Mouse (Mus musculus) erythroblast, embryonic 14.5 days (primary cell): Measurements from ENCODE around the gene Dip2b. TPM values are rescaled to one million over a fixed set of nuclear protein-coding genes. Genes with fewer than 3 reads are reported as not detected.
A peak's percentile ranks its signal among the peaks of the same experiment; 100 is the strongest.

Experiments
- H3K27me3 ChIP-seq: 2 replicates; pipeline ENCODE4 v1.6.1; 2012; ENCODE audit warnings: inconsistent platforms; ENCODE audit not compliant: control insufficient read depth
- H3K36me3 ChIP-seq: 2 replicates; pipeline ENCODE4 v1.6.1; 2012; ENCODE audit warnings: mild to moderate bottlenecking, inconsistent platforms; ENCODE audit not compliant: control insufficient read depth
- H3K4me1 ChIP-seq: 2 replicates; pipeline ENCODE4 v1.6.1; 2012; ENCODE audit warnings: inconsistent platforms; ENCODE audit not compliant: control insufficient read depth
- H3K4me3 ChIP-seq: replicated peaks from 2 replicates; pipeline ENCODE3; 2012; ENCODE audit warnings: moderate library complexity, mild to moderate bottlenecking, inconsistent platforms
- H3K9me3 ChIP-seq: 2 replicates; pipeline ENCODE4 v1.6.1; 2012; ENCODE audit warnings: low read length, inconsistent platforms, mixed read lengths; ENCODE audit not compliant: control insufficient read depth
- GATA1 ChIP-seq: IDR thresholded peaks from 2 replicates; pipeline ENCODE4 v1.6.1; 2012; ENCODE audit warnings: low read length, inconsistent platforms, mixed read lengths
- TAL1 ChIP-seq: IDR thresholded peaks from 3 replicates; pipeline ENCODE4 v1.6.1; 2012; ENCODE audit warnings: low read length, inconsistent platforms, mixed read lengths
- polyA plus RNA-seq: library from polyadenylated mRNA; stranded (reverse); fragments of >175 nt; gene quantifications from 2 replicates; pipeline ENCODE4 v1.2.3, GENCODE M21; 2012

Dip2b gene
- polyA plus RNA-seq, 1 experiment: 0.03 TPM

DNA sequence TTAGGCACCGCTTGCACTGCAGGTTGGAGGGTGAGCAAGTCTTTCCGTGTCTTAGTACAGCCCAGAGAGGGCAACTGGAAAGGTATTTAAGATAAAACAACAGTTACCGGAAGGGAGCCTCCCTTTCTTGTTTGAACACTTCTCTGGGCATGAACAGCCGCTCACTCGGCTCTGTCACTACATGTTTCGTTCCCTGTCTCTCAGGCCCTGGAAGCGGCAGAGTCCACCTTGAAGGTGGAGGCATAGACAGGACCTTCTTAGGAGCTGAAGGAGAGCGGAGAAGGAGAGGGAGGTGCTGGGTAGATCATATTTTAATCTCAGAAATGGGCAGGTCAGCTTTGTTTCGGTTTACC, 3.6 kb downstream of the Dip2b start:
- TF ChIP-seq TAL1 (no peak), GATA1 (no peak)
- Histone ChIP-seq H3K9me3 (no peaks in the 10 kb centered on the region), H3K4me1 (peaks cover 32% of the 10 kb centered on the region), H3K36me3 (no peaks in the 10 kb centered on the region), H3K4me3 (no peak overlapping the region), H3K27me3 (peaks cover 46% of the 10 kb centered on the region)

DNA sequence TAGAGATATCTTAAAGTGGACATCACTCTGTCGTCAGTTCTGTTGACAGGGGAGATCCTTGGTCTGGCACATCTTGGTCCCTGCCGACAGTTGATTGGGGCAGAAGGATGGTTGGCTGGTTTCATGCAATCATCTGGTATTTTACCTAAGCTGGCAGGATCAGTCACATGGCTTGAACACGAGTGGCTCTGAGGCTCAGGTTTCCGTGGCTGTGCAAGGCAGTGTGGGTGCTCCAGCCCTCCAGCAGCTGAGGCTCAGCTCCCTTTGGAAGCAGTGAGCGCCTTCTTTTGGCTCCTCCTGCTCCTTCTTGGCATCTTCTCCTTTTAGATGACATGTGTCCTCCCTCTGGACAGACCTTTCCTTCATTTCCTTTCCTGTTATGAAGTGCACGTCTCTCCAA, 7.1 kb downstream of the Dip2b start:
- H3K27me3 ChIP-seq: peaks cover 17% of the 10 kb centered on the region
- TF ChIP-seq TAL1 (no peak), GATA1 (no peak)
- H3K4me3 ChIP-seq: no peak overlapping the region
- H3K4me1 ChIP-seq: peaks cover 18% of the 10 kb centered on the region
- H3K9me3 ChIP-seq: no peaks in the 10 kb centered on the region
- peaks cover 4% of the 10 kb centered on the region for H3K36me3 ChIP-seq

DNA sequence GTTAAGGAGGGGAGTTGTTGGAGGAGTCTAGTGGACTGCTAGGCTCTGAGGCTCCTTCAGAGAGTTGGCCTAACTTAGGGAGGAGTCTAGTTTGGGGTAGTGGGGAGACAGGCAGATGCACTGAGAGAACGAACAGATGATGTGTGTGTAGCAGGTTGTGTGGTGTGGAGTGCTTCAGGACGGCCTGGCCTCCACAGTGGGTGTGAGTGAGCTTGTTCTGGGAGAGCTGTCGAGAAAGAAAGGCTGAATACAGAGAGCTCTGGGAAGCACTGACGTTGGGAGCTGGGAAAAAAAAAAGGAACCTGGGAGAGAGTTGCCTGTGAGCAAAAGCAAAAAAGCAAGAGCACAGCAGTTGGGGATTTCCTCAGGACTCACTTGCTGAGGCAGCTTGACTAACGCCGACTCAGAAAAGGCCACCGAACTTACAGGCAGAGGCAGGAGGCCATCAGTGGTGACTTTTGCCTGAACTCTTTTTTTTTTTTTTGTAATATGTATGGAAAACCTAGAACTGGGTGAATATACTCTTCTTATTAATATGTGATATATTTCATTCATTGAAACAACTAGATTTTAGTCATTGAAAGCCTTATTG, 11.1 kb downstream of the Dip2b start:
- no peaks in the 10 kb centered on the region for H3K27me3 ChIP-seq
- H3K36me3 ChIP-seq: peaks cover 4% of the 10 kb centered on the region
- no peak overlapping the region for H3K4me3 ChIP-seq
- H3K9me3 ChIP-seq: no peaks in the 10 kb centered on the region
- peaks cover 7% of the 10 kb centered on the region; the same call in 1 of the 2 replicates for H3K4me1 ChIP-seq
- TF ChIP-seq GATA1 (no peak), TAL1 (no peak)

DNA sequence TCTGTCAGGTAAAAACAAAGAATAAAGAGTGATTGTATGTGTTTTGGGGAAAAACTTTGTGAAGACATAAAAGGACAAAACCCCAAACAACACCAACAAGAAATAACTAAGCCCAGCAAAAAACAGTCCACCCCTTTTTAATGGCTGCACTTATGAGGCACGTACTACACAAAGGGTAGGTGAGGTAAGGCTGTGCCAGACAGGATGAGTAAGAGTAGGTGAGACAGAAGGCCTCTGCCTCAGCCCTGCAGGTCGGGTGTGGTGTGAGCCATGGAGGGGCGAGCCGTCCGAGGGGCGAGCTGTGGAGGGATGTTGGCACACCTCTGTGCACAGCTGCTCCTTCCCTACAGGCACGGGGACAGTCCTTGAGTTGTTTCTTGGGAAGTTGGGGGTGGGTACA, 12.5 kb downstream of the Dip2b start:
- Histone ChIP-seq H3K9me3 (no peaks in the 10 kb centered on the region), H3K4me3 (no peak overlapping the region), H3K27me3 (no peaks in the 10 kb centered on the region), H3K36me3 (peaks cover 4% of the 10 kb centered on the region), H3K4me1 (peaks cover 3% of the 10 kb centered on the region; the same call in 1 of the 2 replicates)
- TF ChIP-seq GATA1: no peak

DNA sequence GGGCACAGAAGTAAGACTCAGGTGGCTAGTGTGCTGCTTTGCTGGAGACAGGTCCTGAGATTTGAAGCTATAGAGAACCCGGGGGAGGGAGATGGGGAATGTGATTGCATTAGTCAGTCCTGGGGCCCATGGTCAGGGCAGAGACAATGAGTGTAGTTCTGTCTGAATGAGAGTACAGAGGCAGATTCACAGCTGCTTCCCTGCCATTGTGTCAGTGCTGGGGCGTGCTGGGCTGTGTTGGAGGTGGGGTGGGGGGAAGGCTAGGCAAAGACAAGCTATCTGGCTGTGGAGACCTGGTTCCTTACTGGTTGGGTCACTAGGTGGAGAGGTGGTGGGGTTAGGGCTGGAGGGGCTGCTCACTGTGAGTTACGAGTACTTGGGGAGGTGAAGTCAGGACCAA, 14.3 kb downstream of the Dip2b start:
- TF ChIP-seq GATA1 (no peak), TAL1 (no peak)
- peaks cover 7% of the 10 kb centered on the region for H3K4me1 ChIP-seq
- H3K9me3 ChIP-seq: no peaks in the 10 kb centered on the region
- no peaks in the 10 kb centered on the region for H3K27me3 ChIP-seq
- peaks cover 4% of the 10 kb centered on the region for H3K36me3 ChIP-seq
- H3K4me3 ChIP-seq: no peak overlapping the region

DNA sequence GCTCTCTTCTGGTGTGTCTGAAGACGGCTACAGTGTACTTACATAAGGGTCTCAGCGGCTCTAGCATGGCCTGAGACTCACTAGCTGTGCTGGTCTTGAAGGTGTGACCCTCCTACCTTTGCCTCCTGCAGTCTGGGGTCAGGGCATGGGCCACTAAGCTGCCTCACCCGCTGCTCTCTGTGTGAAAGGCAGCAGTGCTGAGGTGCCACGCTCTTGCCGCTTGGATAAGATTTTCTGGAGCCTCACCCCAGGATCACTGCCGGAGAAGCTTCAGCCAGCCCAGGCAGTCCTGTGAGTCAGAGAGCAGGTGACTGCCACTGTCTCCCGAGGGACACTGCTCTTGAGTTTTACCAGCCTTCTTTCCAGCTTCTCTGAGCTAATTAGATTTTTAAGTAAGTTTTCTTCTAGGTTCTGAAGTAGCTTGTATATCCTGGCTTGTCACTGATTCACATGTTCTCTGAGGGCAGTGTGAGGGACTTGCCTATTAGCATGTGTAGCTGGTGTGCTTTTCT, 18.0 kb downstream of the Dip2b start:
- H3K9me3 ChIP-seq: no peaks in the 10 kb centered on the region
- no peaks in the 10 kb centered on the region for H3K36me3 ChIP-seq
- peaks cover 30% of the 10 kb centered on the region for H3K4me1 ChIP-seq
- H3K4me3 ChIP-seq: no peak overlapping the region
- H3K27me3 ChIP-seq: no peaks in the 10 kb centered on the region
- TF ChIP-seq GATA1: no peak

DNA sequence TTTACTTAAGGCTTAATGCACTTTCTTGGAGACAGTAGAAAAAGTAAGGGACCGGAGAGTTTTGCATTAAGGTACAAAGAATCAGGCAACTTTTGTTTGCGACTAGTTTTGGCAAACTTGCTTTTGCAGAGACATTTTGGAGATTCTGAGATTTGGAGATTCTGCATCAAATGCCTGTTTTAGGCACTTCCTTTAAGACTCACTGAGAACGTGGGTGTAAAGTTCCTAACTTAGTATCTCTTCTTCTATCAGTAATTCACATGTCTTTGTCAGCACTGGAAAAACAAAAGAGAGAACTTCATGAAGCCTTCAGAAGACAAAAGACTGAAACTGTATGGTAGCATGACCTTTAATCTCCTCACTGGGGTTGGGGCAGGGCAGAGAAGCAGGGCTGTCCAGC, 19.2 kb downstream of the Dip2b start:
- no peak for TF ChIP-seq TAL1
- TF ChIP-seq GATA1: no peak
- Histone ChIP-seq H3K4me1 (peaks cover 29% of the 10 kb centered on the region), H3K4me3 (no peak overlapping the region), H3K9me3 (no peaks in the 10 kb centered on the region), H3K27me3 (no peaks in the 10 kb centered on the region), H3K36me3 (no peaks in the 10 kb centered on the region)

DNA sequence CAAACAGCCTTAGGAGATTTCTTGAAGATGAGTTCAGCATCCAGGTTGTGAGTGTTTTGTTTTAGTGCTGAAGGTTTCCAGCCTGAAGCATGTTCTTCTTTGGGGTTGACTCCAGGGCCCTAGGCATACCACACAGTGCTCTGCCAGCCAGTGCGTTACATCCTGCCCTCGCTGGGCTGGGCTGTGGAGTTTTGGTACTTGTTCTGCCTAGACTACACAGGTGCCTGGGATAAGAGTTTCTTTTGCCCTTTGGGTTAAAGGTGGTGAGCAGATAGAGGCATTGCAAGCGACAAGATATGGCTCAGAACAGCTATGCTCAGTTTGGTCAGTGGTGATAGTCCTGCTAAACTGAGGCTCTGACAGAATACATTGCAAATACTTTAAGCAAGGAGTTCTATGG, 19.7 kb downstream of the Dip2b start:
- no peak for TF ChIP-seq GATA1
- TF ChIP-seq TAL1: peak; percentile 41; the same call in 1 of the 3 replicates
- Histone ChIP-seq H3K4me1 (peaks cover 30% of the 10 kb centered on the region), H3K4me3 (no peak overlapping the region), H3K36me3 (no peaks in the 10 kb centered on the region), H3K9me3 (no peaks in the 10 kb centered on the region), H3K27me3 (no peaks in the 10 kb centered on the region)

DNA sequence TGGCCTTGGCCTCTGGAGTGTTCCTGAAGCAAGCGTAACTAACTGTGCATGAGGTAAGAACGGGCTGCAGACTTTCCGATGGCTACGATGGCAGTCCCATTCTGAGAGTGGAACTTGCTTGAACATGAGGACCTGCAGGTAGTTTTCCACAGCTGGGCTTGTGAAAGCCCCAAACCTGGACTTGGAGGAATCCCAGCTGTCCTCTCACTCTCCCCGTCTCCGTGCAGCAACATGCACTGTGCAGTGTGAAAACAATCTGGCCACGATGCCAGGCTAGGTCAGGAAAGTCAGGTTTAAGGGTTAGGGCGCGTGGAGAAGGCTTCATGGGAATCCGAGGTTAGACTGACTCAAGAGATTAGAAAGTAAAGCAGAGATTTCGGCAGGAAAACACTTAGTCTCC, 20.4 kb downstream of the Dip2b start:
- H3K27me3 ChIP-seq: no peaks in the 10 kb centered on the region
- H3K36me3 ChIP-seq: no peaks in the 10 kb centered on the region
- H3K4me3 ChIP-seq: no peak overlapping the region
- peaks cover 37% of the 10 kb centered on the region for H3K4me1 ChIP-seq
- no peaks in the 10 kb centered on the region for H3K9me3 ChIP-seq
- TF ChIP-seq TAL1 (no peak), GATA1 (no peak)
